ENCODE assay signal across 8 mouse cellular contexts in the genomic region with DNA sequence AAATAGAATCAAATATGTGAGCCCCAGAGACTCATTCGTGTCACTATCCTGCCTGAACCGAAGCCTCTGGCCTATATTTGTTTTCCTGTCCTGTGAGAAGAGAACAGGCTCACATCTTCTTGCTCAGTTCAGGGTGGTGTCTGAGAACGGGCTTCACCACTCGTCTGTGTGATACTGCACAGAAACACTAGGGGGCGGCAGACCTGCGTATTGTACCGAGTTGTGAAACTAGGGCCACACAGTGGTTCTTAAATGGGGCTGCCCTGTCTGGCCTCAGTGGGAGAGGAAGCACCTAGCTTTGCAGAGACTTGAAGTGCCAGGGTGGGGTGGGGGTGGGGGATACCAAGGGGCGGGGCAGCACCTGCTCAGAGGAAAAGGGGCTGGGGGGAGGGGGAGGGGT. TPM values are rescaled to one million over a fixed set of nuclear protein-coding genes. Genes with fewer than 3 reads are reported as not detected.
A peak's percentile ranks its signal among the peaks of the same experiment; 100 is the strongest.
DNase-seq lines count a peak whose midpoint lies in the region; ATAC-seq and TF ChIP-seq lines count a peak whose summit lies in the region.

No protein-coding gene starts in this region.

- H3K27me3 ChIP-seq in heart, embryonic 11.5 days (ENCODE audit: control insufficient read depth, insufficient read depth, low read length) = no peaks in the 10 kb centered on the region
- H3K27me3 ChIP-seq in intestine, embryonic 16.5 days (replicated peaks; ENCODE audit: control insufficient read depth, insufficient read depth, low read length) = no peaks in the 10 kb centered on the region
- H3K27me3 ChIP-seq in midbrain, embryonic 12.5 days = no peaks in the 10 kb centered on the region

- ATAC-seq in heart, embryonic 11.5 days (replicated peaks; ENCODE audit: insufficient number of reproducible peaks, low FRiP score, low TSS enrichment) = no peak; the same call in 1 of the 2 replicates
- 0 out of 2 replicates have a peak, but pooled peaks have one; percentile 55 for ATAC-seq in intestine, embryonic 16.5 days
- ATAC-seq in midbrain, embryonic 12.5 days (ENCODE audit: low FRiP score, low read depth) = peak; percentile 38; the same call in 1 of the 2 replicates

- no peak overlapping the region for H3K4me3 ChIP-seq in heart, embryonic 11.5 days (ENCODE audit: low read depth, low read length)
- no peak overlapping the region for H3K4me3 ChIP-seq in cortical plate, adult 2 months (ENCODE audit: insufficient read depth, low read length)
- no peak overlapping the region for H3K4me3 ChIP-seq in intestine, embryonic 16.5 days (ENCODE audit: low read length)
- no peak overlapping the region for H3K4me3 ChIP-seq in midbrain, embryonic 12.5 days

- TF ChIP-seq CTCF in cortical plate, adult 2 months (IDR thresholded peaks at IDR 0.05; ENCODE audit: extremely low read depth, insufficient read depth, low read length) = peak; percentile 88

- peak; percentile 98 for DNase-seq in heart, adult 11 months
- DNase-seq in gastrocnemius, postnatal 14 days = peak; percentile 85
- DNase-seq in left cerebral cortex, postnatal 14 days (ENCODE audit: low spot score in 2 of 2) = peak; percentile 88 to 90
- DNase-seq in spleen, adult 18-20 months = peak; percentile 54 to 72

- WGBS in heart, embryonic 11.5 days (ENCODE audit: insufficient replicate concordance) = 6% methylated on average over 7 of the region's 8 CpGs
- 7% methylated on average over 8 of the region's 8 CpGs for WGBS in intestine, embryonic 16.5 days
- WGBS in midbrain, embryonic 12.5 days = 4% methylated on average over 7 of the region's 8 CpGs

- intact Hi-C loops in gastrocnemius, postnatal 14 days (cut with DNase I; ENCODE audit: low total_unique reads) = loop anchor here (2.0 to 10.0 kb wide), 3 partner anchors 264 to 538 kb away; no protein-coding TSS in a partner anchor
- intact Hi-C loops in left cerebral cortex, postnatal 14 days (cut with DNase I) = loop anchor here (1.0 to 10.0 kb wide), 2 partner anchors 138 to 262 kb away; no protein-coding TSS in a partner anchor

- no peaks in the 10 kb centered on the region for H3K36me3 ChIP-seq in heart, embryonic 11.5 days (ENCODE audit: control insufficient read depth, insufficient read depth, low read length)
- no peaks in the 10 kb centered on the region for H3K36me3 ChIP-seq in intestine, embryonic 16.5 days (ENCODE audit: control insufficient read depth, insufficient read depth, low read length)
- no peaks in the 10 kb centered on the region for H3K36me3 ChIP-seq in midbrain, embryonic 12.5 days

- H3K9ac ChIP-seq in heart, embryonic 11.5 days (ENCODE audit: low read depth, low read length) = no peak overlapping the region
- no peak overlapping the region for H3K9ac ChIP-seq in intestine, embryonic 16.5 days (ENCODE audit: low read depth, low read length)
- no peak overlapping the region for H3K9ac ChIP-seq in midbrain, embryonic 12.5 days (replicated peaks)

- no peaks in the 10 kb centered on the region for H3K4me1 ChIP-seq in heart, embryonic 11.5 days (ENCODE audit: control insufficient read depth, insufficient read depth, low read length)
- no peaks in the 10 kb centered on the region for H3K4me1 ChIP-seq in cortical plate, adult 2 months (ENCODE audit: control insufficient read depth, insufficient read depth, low read length)
- 0 out of 2 replicates have a peak, but pooled peaks cover 2% of the 10 kb centered on the region for H3K4me1 ChIP-seq in intestine, embryonic 16.5 days (ENCODE audit: control insufficient read depth, insufficient read depth, low read length)
- no peaks in the 10 kb centered on the region for H3K4me1 ChIP-seq in midbrain, embryonic 12.5 days

- H3K9me3 ChIP-seq in heart, embryonic 11.5 days (replicated peaks; ENCODE audit: control insufficient read depth, low read length) = no peaks in the 10 kb centered on the region
- H3K9me3 ChIP-seq in intestine, embryonic 16.5 days (ENCODE audit: control insufficient read depth, low read length) = no peaks in the 10 kb centered on the region
- no peaks in the 10 kb centered on the region for H3K9me3 ChIP-seq in midbrain, embryonic 12.5 days

- no peak overlapping the region for H3K4me2 ChIP-seq in heart, embryonic 11.5 days
- no peak overlapping the region for H3K4me2 ChIP-seq in intestine, embryonic 16.5 days (ENCODE audit: low read depth, low read length)
- no peak overlapping the region for H3K4me2 ChIP-seq in midbrain, embryonic 12.5 days (replicated peaks)

- H3K27ac ChIP-seq in heart, embryonic 11.5 days (ENCODE audit: low read depth, low read length) = no peak overlapping the region
- no peak overlapping the region for H3K27ac ChIP-seq in cortical plate, adult 2 months (ENCODE audit: insufficient read depth, low read length)
- H3K27ac ChIP-seq in intestine, embryonic 16.5 days (ENCODE audit: low read length) = no peak overlapping the region
- H3K27ac ChIP-seq in midbrain, embryonic 12.5 days (replicated peaks) = no peak overlapping the region

- no peak for TF ChIP-seq POLR2A in cortical plate, adult 2 months (IDR thresholded peaks at IDR 0.05; ENCODE audit: extremely low read depth, insufficient read depth, low read length)

RNA-seq across cellular contexts. Expression of gene Il1r2, which starts 42.5 kb away (rescaled TPM):
- polyA plus RNA-seq in heart, embryonic 11.5 days (2014; fragmentation: Nextera tagmentation; extraction: Ambion mirVana) = 0.14 and 0.97 TPM in 2 replicates
- 0.26 and 0.38 TPM in 2 replicates for polyA plus RNA-seq in cortical plate, adult 2 months (2012; rRNA removed)
- under 1 TPM; 0.14 to 0.27 TPM for total RNA-seq in gastrocnemius, postnatal 14 days (2021)
- polyA plus RNA-seq in intestine, embryonic 16.5 days (2015; fragmentation: Nextera tagmentation; extraction: Ambion mirVana) = 1.5 and 2.0 TPM in 2 replicates
- total RNA-seq in left cerebral cortex, postnatal 14 days (2021) = under 1 TPM in 1 of 2 experiments, not detected in 1; 0.76 TPM
- polyA plus RNA-seq in midbrain, embryonic 12.5 days (2016; fragmentation: Nextera tagmentation; extraction: Ambion mirVana) = 0.47 TPM in 1 of 2 replicates, not detected in the other
